Mouse (Mus musculus): ENCODE measurements at regions not wholly inside any gene's neighbourhood (a gene's known extent, or its start where the extent isn't known, plus 50 kb on each side); places are given as distances from the start of the nearest gene placed in this dataset.

- Histone ChIP-seq H3K36me3 (ENCODE audit: control insufficient read depth, insufficient read depth) (no peaks in the 10 kb centered on the region), H3K9me3 (ENCODE audit: control insufficient read depth, low read length) (no peaks in the 10 kb centered on the region), H3K9ac (replicated peaks; ENCODE audit: low read depth, low read length) (no peak overlapping the region), H3K4me2 (ENCODE audit: low read length) (no peak overlapping the region), H3K4me3 (replicated peaks; ENCODE audit: low read length) (no peak overlapping the region), H3K27me3 (replicated peaks; ENCODE audit: control insufficient read depth, insufficient read depth, low read length) (no peaks in the 10 kb centered on the region), H3K27ac (ENCODE audit: low read length) (no peak overlapping the region), H3K4me1 (replicated peaks; ENCODE audit: control insufficient read depth, insufficient read depth, low read length) (no peaks in the 10 kb centered on the region)
- ATAC-seq: no peak
- WGBS: 89% methylated on average over 3 of the region's 3 CpGs
Observed at GRCm38 (mm10) chr17:50375465-50375864, 82.0 kb upstream of the Dazl start.

- no peak overlapping the region for H3K4me3 ChIP-seq (replicated peaks; ENCODE audit: low read length)
- no peak overlapping the region for H3K9ac ChIP-seq (replicated peaks; ENCODE audit: low read depth, low read length)
- no peak for ATAC-seq
- no peaks in the 10 kb centered on the region for H3K27me3 ChIP-seq (replicated peaks; ENCODE audit: control insufficient read depth, insufficient read depth, low read length)
- H3K9me3 ChIP-seq (ENCODE audit: control insufficient read depth, low read length): no peaks in the 10 kb centered on the region
- H3K27ac ChIP-seq (ENCODE audit: low read length): no peak overlapping the region
- H3K4me2 ChIP-seq (ENCODE audit: low read length): no peak overlapping the region
- H3K36me3 ChIP-seq (ENCODE audit: control insufficient read depth, insufficient read depth): no peaks in the 10 kb centered on the region
- no peaks in the 10 kb centered on the region for H3K4me1 ChIP-seq (replicated peaks; ENCODE audit: control insufficient read depth, insufficient read depth, low read length)
- 95% methylated on average over 8 of the region's 8 CpGs for WGBS
Observed at GRCm38 (mm10) chr17:50376708-50377107, 83.3 kb upstream of the Dazl start.

GRCm38 (mm10) chr17:50378141-50378727 lies 84.8 kb upstream of the Dazl start:
- 95% methylated on average over 3 of the region's 3 CpGs for WGBS
- Histone ChIP-seq H3K27me3 (replicated peaks; ENCODE audit: control insufficient read depth, insufficient read depth, low read length) (no peaks in the 10 kb centered on the region), H3K9me3 (ENCODE audit: control insufficient read depth, low read length) (no peaks in the 10 kb centered on the region), H3K4me2 (ENCODE audit: low read length) (no peak overlapping the region), H3K27ac (ENCODE audit: low read length) (no peak overlapping the region), H3K36me3 (ENCODE audit: control insufficient read depth, insufficient read depth) (no peaks in the 10 kb centered on the region), H3K9ac (replicated peaks; ENCODE audit: low read depth, low read length) (no peak overlapping the region), H3K4me1 (replicated peaks; ENCODE audit: control insufficient read depth, insufficient read depth, low read length) (no peaks in the 10 kb centered on the region), H3K4me3 (replicated peaks; ENCODE audit: low read length) (no peak overlapping the region)
- ATAC-seq: no peak

GRCm38 (mm10) chr17:50388715-50389710 lies 95.6 kb upstream of the Dazl start:
- H3K9me3 ChIP-seq (ENCODE audit: control insufficient read depth, low read length): no peaks in the 10 kb centered on the region
- no peak overlapping the region for H3K9ac ChIP-seq (replicated peaks; ENCODE audit: low read depth, low read length)
- no peak for ATAC-seq
- no peaks in the 10 kb centered on the region for H3K4me1 ChIP-seq (replicated peaks; ENCODE audit: control insufficient read depth, insufficient read depth, low read length)
- no peak overlapping the region for H3K4me2 ChIP-seq (ENCODE audit: low read length)
- 83% methylated on average over 12 of the region's 12 CpGs for WGBS
- no peak overlapping the region for H3K27ac ChIP-seq (ENCODE audit: low read length)
- H3K36me3 ChIP-seq (ENCODE audit: control insufficient read depth, insufficient read depth): no peaks in the 10 kb centered on the region
- H3K27me3 ChIP-seq (replicated peaks; ENCODE audit: control insufficient read depth, insufficient read depth, low read length): no peaks in the 10 kb centered on the region
- H3K4me3 ChIP-seq (replicated peaks; ENCODE audit: low read length): no peak overlapping the region

GRCm38 (mm10) chr17:50390151-50390550 lies 96.7 kb upstream of the Dazl start:
- no peaks in the 10 kb centered on the region for H3K27me3 ChIP-seq (replicated peaks; ENCODE audit: control insufficient read depth, insufficient read depth, low read length)
- 83% methylated on average over 1 of the region's 1 CpGs for WGBS
- no peaks in the 10 kb centered on the region for H3K36me3 ChIP-seq (ENCODE audit: control insufficient read depth, insufficient read depth)
- no peak overlapping the region for H3K4me3 ChIP-seq (replicated peaks; ENCODE audit: low read length)
- H3K9me3 ChIP-seq (ENCODE audit: control insufficient read depth, low read length): no peaks in the 10 kb centered on the region
- H3K4me1 ChIP-seq (replicated peaks; ENCODE audit: control insufficient read depth, insufficient read depth, low read length): no peaks in the 10 kb centered on the region
- no peak overlapping the region for H3K9ac ChIP-seq (replicated peaks; ENCODE audit: low read depth, low read length)
- ATAC-seq: no peak
- H3K27ac ChIP-seq (ENCODE audit: low read length): no peak overlapping the region
- H3K4me2 ChIP-seq (ENCODE audit: low read length): no peak overlapping the region

GRCm38 (mm10) chr17:50391207-50391606 lies 97.8 kb upstream of the Dazl start:
- no peaks in the 10 kb centered on the region for H3K27me3 ChIP-seq (replicated peaks; ENCODE audit: control insufficient read depth, insufficient read depth, low read length)
- WGBS: 83% methylated on average over 4 of the region's 4 CpGs
- H3K36me3 ChIP-seq (ENCODE audit: control insufficient read depth, insufficient read depth): no peaks in the 10 kb centered on the region
- no peak overlapping the region for H3K4me3 ChIP-seq (replicated peaks; ENCODE audit: low read length)
- no peak overlapping the region for H3K9ac ChIP-seq (replicated peaks; ENCODE audit: low read depth, low read length)
- no peak overlapping the region for H3K4me2 ChIP-seq (ENCODE audit: low read length)
- no peaks in the 10 kb centered on the region for H3K4me1 ChIP-seq (replicated peaks; ENCODE audit: control insufficient read depth, insufficient read depth, low read length)
- no peak overlapping the region for H3K27ac ChIP-seq (ENCODE audit: low read length)
- no peak for ATAC-seq
- H3K9me3 ChIP-seq (ENCODE audit: control insufficient read depth, low read length): no peaks in the 10 kb centered on the region

- no peaks in the 10 kb centered on the region for H3K4me1 ChIP-seq (replicated peaks; ENCODE audit: control insufficient read depth, insufficient read depth, low read length)
- WGBS: 89% methylated on average over 11 of the region's 11 CpGs
- ATAC-seq: no peak
Observed at GRCm38 (mm10) chr17:50391996-50392395, 98.6 kb upstream of the Dazl start.

GRCm38 (mm10) chr17:50392428-50392827 lies 99.0 kb upstream of the Dazl start:
- 87% methylated on average over 6 of the region's 6 CpGs for WGBS
- H3K27me3 ChIP-seq (replicated peaks; ENCODE audit: control insufficient read depth, insufficient read depth, low read length): no peaks in the 10 kb centered on the region
- no peak overlapping the region for H3K4me3 ChIP-seq (replicated peaks; ENCODE audit: low read length)
- H3K4me1 ChIP-seq (replicated peaks; ENCODE audit: control insufficient read depth, insufficient read depth, low read length): no peaks in the 10 kb centered on the region
- no peak overlapping the region for H3K4me2 ChIP-seq (ENCODE audit: low read length)
- no peaks in the 10 kb centered on the region for H3K36me3 ChIP-seq (ENCODE audit: control insufficient read depth, insufficient read depth)
- ATAC-seq: no peak
- H3K27ac ChIP-seq (ENCODE audit: low read length): no peak overlapping the region
- H3K9me3 ChIP-seq (ENCODE audit: control insufficient read depth, low read length): no peaks in the 10 kb centered on the region
- no peak overlapping the region for H3K9ac ChIP-seq (replicated peaks; ENCODE audit: low read depth, low read length)

More at GRCm38 (mm10) chr17:50391996-50392395, 98.6 kb upstream of the Dazl start:
- H3K9me3 ChIP-seq (ENCODE audit: control insufficient read depth, low read length): no peaks in the 10 kb centered on the region
- no peaks in the 10 kb centered on the region for H3K27me3 ChIP-seq (replicated peaks; ENCODE audit: control insufficient read depth, insufficient read depth, low read length)
- H3K36me3 ChIP-seq (ENCODE audit: control insufficient read depth, insufficient read depth): no peaks in the 10 kb centered on the region
- H3K9ac ChIP-seq (replicated peaks; ENCODE audit: low read depth, low read length): no peak overlapping the region
- H3K4me3 ChIP-seq (replicated peaks; ENCODE audit: low read length): no peak overlapping the region
- H3K4me2 ChIP-seq (ENCODE audit: low read length): no peak overlapping the region
- H3K27ac ChIP-seq (ENCODE audit: low read length): no peak overlapping the region

- no peak overlapping the region for H3K9ac ChIP-seq (replicated peaks; ENCODE audit: low read depth, low read length)
- no peak for ATAC-seq
- no peaks in the 10 kb centered on the region for H3K27me3 ChIP-seq (replicated peaks; ENCODE audit: control insufficient read depth, insufficient read depth, low read length)
- no peaks in the 10 kb centered on the region for H3K9me3 ChIP-seq (ENCODE audit: control insufficient read depth, low read length)
- no peak overlapping the region for H3K4me2 ChIP-seq (ENCODE audit: low read length)
- no peak overlapping the region for H3K27ac ChIP-seq (ENCODE audit: low read length)
- no peak overlapping the region for H3K4me3 ChIP-seq (replicated peaks; ENCODE audit: low read length)
- no peaks in the 10 kb centered on the region for H3K4me1 ChIP-seq (replicated peaks; ENCODE audit: control insufficient read depth, insufficient read depth, low read length)
- no peaks in the 10 kb centered on the region for H3K36me3 ChIP-seq (ENCODE audit: control insufficient read depth, insufficient read depth)
- WGBS: 83% methylated on average over 2 of the region's 2 CpGs
Observed at GRCm38 (mm10) chr17:50392966-50393365, 99.5 kb upstream of the Dazl start.

Data from forebrain, embryonic 16.5 days (tissue).